Mouse (Mus musculus) midbrain, embryonic 13.5 days (tissue): ENCODE results near the gene Vmn1r181. TPM values are rescaled to one million over a fixed set of nuclear protein-coding genes. Genes with fewer than 3 reads are reported as not detected.
"Not testable (repeated sequence)": the region's sequence is repeated elsewhere in the genome, so short reads cannot be mapped to it uniquely, and the experiment has no call there.

Source experiments
- ATAC-seq: fragments of 200-750 bp; cut with Nextera tagmentation; 2 replicates; pipeline ENCODE4 v1.8.0; 2017; ENCODE audit warnings: mild to moderate bottlenecking, moderate TSS enrichment, moderate library complexity
- H3K27ac ChIP-seq: fragments of 300-500 bp; sonication (generic); 2 replicates; pipeline ENCODE4 v1.5.1; 2015; ENCODE audit warnings: inconsistent platforms, mild to moderate bottlenecking, moderate library complexity
- H3K27me3 ChIP-seq: fragments of 300-500 bp; sonication (generic); 2 replicates; pipeline ENCODE4 v1.6.1; 2015; ENCODE audit warnings: mild to moderate bottlenecking, inconsistent platforms
- H3K36me3 ChIP-seq: fragments of 300-500 bp; sonication (generic); 2 replicates; pipeline ENCODE4 v1.6.1; 2015; ENCODE audit warnings: mild to moderate bottlenecking, inconsistent platforms
- H3K4me1 ChIP-seq: fragments of 300-500 bp; sonication (generic); replicated peaks from 2 replicates; pipeline ENCODE4 v1.6.1; 2015; ENCODE audit warnings: inconsistent platforms
- H3K4me2 ChIP-seq: fragments of 300-500 bp; sonication (generic); replicated peaks from 2 replicates; pipeline ENCODE4 v1.6.1; 2015; ENCODE audit warnings: moderate library complexity, mild to moderate bottlenecking, inconsistent platforms
- H3K4me3 ChIP-seq: fragments of 300-500 bp; sonication (generic); replicated peaks from 2 replicates; pipeline ENCODE4 v1.5.1; 2015; ENCODE audit warnings: mild to moderate bottlenecking, inconsistent platforms
- H3K9ac ChIP-seq: fragments of 300-500 bp; sonication (generic); replicated peaks from 2 replicates; pipeline ENCODE4 v1.6.1; 2015; ENCODE audit warnings: mild to moderate bottlenecking, inconsistent platforms
- H3K9me3 ChIP-seq: fragments of 300-500 bp; sonication (generic); 2 replicates; pipeline ENCODE4 v1.6.1; 2016; ENCODE audit warnings: mild to moderate bottlenecking, inconsistent platforms
- WGBS: fragments of 180-500 bp; shearing (Covaris S2); methylation state at CpG from one replicate; pipeline ENCODE4 v1.1.7; 2015; 5-methylcytosine and 5-hydroxymethylcytosine counted together
- polyA plus RNA-seq: library from polyadenylated mRNA; unstranded; fragments of >200 nt; fragmentation: Nextera tagmentation; extraction: Ambion mirVana; gene quantifications from 2 replicates; pipeline ENCODE4 v1.2.1, GENCODE M21; 2015

Gene Vmn1r181
- not detected in 2 replicates for polyA plus RNA-seq

DNA sequence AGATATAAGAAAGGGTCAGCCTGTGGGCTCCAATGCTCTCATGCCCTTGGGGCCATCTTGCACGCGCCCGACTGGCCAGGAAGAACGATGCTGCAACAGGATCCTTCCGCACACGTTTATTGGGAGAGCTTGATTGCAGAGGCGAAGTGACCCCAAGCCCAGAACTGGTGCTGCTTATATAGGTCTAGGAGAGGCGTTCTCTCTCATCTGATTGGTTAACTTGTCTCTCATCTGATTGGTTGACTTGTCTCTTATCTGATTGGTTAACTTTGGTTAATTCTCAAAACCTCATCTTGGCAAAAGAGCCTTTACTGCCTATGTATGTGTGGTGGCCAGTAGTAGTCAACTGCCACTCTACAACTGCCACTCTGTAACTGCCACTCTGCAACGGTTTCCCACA, at the start of gene Vmn1r181:
Gene Vmn1r181, plus strand, starts transcription at position 301 of the 400 bp plus-strand sequence.
- 82% methylated on average over 9 of the region's 9 CpGs for WGBS
- H3K27ac ChIP-seq, H3K4me2 ChIP-seq, H3K4me1 ChIP-seq, H3K4me3 ChIP-seq, H3K9ac ChIP-seq, H3K36me3 ChIP-seq, H3K27me3 ChIP-seq, ATAC-seq: not testable (repeated sequence)
- H3K9me3 ChIP-seq: peaks cover 36% of the 10 kb centered on the region

- Histone ChIP-seq H3K4me2 (no peak within 1 kb of the TSS), H3K4me3 (no peak within 1 kb of the TSS), H3K27me3 (no peaks in the 10 kb centered on the region), H3K4me1 (no peaks in the 10 kb centered on the region), H3K9ac (no peak within 1 kb of the TSS), H3K9me3 (peaks cover 17% of the 10 kb centered on the region), H3K36me3 (no peaks in the 10 kb centered on the region), H3K27ac (no peak within 1 kb of the TSS)
- 51% methylated on average over 2 of the region's 2 CpGs for WGBS
- ATAC-seq: no peak
These were observed 47.7 kb upstream of the Vmn1r181 start, which contains the start of gene Vmn1r179 for GRCm38 (mm10) chr7:23926678-23927077. Vmn1r179 (plus strand) TSS chr7:23926978.

- Histone ChIP-seq H3K27me3 (no peaks in the 10 kb centered on the region), H3K4me2 (no peak within 1 kb of the TSS), H3K4me1 (no peaks in the 10 kb centered on the region), H3K9ac (no peak within 1 kb of the TSS), H3K27ac (no peak within 1 kb of the TSS), H3K36me3 (no peaks in the 10 kb centered on the region), H3K4me3 (no peak within 1 kb of the TSS), H3K9me3 (peaks cover 20% of the 10 kb centered on the region)
- no peak for ATAC-seq
These were observed 24.1 kb upstream of the Vmn1r181 start, which contains the start of gene Vmn1r180 for GRCm38 (mm10) chr7:23950332-23950731. Vmn1r180 (plus strand) TSS chr7:23950632.

GRCm38 (mm10) chr7:23968044-23968443, 6.4 kb upstream of the Vmn1r181 start:
- not testable (repeated sequence) for H3K4me2 ChIP-seq, H3K36me3 ChIP-seq, H3K4me1 ChIP-seq, H3K9ac ChIP-seq, H3K4me3 ChIP-seq, H3K27me3 ChIP-seq, H3K27ac ChIP-seq, ATAC-seq
- WGBS: 56% methylated on average over 3 of the region's 3 CpGs
- H3K9me3 ChIP-seq: peaks cover 54% of the 10 kb centered on the region

GRCm38 (mm10) chr7:24001391-24001790, 27.0 kb downstream of the Vmn1r181 start, which contains the start of gene V1rd19:
V1rd19 (plus strand) TSS chr7:24001691.
- Histone ChIP-seq H3K9ac (no peak within 1 kb of the TSS), H3K4me1 (no peaks in the 10 kb centered on the region), H3K9me3 (peaks cover 23% of the 10 kb centered on the region), H3K27ac (no peak within 1 kb of the TSS), H3K27me3 (no peaks in the 10 kb centered on the region), H3K4me3 (no peak within 1 kb of the TSS), H3K4me2 (no peak within 1 kb of the TSS), H3K36me3 (no peaks in the 10 kb centered on the region)
- no peak for ATAC-seq
- 75% methylated on average over 2 of the region's 2 CpGs for WGBS

Other genes starting within 250 kb of the Vmn1r181 start
- not detected in 2 replicates for gene Vmn1r174, start 222.3 kb upstream of the Vmn1r181 start, polyA plus RNA-seq
- gene Vmn1r175, start 164.0 kb upstream of the Vmn1r181 start, polyA plus RNA-seq: not detected in 2 replicates
- not detected in 2 replicates for gene Vmn1r176, start 137.2 kb upstream of the Vmn1r181 start, polyA plus RNA-seq
- gene Vmn1r177, start 108.2 kb upstream of the Vmn1r181 start, polyA plus RNA-seq: not detected in 2 replicates
- not detected in 2 replicates for gene Vmn1r178, start 82.6 kb upstream of the Vmn1r181 start, polyA plus RNA-seq
- gene Vmn1r179, start 47.6 kb upstream of the Vmn1r181 start, polyA plus RNA-seq: not detected in 2 replicates
- not detected in 2 replicates for gene Vmn1r180, start 24.0 kb upstream of the Vmn1r181 start, polyA plus RNA-seq
- not detected in 2 replicates for gene V1rd19, start 27.1 kb downstream of the Vmn1r181 start, polyA plus RNA-seq
- not detected in 2 replicates for gene Vmn1r183, start 78.6 kb downstream of the Vmn1r181 start, polyA plus RNA-seq
- 33.6 and 35.2 TPM in 2 replicates for gene Zfp180, start 107.3 kb downstream of the Vmn1r181 start, polyA plus RNA-seq
- gene Zfp112, start 137.7 kb downstream of the Vmn1r181 start, polyA plus RNA-seq: 9.7 and 11.3 TPM in 2 replicates
- 20.6 and 21.4 TPM in 2 replicates for gene Zfp235, start 159.6 kb downstream of the Vmn1r181 start, polyA plus RNA-seq
- 4.8 and 5.2 TPM in 2 replicates for gene Zfp114, start 200.4 kb downstream of the Vmn1r181 start, polyA plus RNA-seq
- 5.7 and 9.2 TPM in 2 replicates for gene Zfp111, start 236.8 kb downstream of the Vmn1r181 start, polyA plus RNA-seq